Mouse (Mus musculus) embryo, embryonic 10 days (tissue): ENCODE measurements around the gene Elof1.

ENCODE experiments used
- DNase-seq: peaks from one replicate; pipeline ENCODE4 v3.0.0-alpha.2; 2015; ENCODE audit warnings: low spot score

The Elof1 gene

GRCm38 (mm10) chr9:22136765-22137547, 20.0 kb upstream of the Elof1 start:
- peak; percentile 78 for DNase-seq

DNA sequence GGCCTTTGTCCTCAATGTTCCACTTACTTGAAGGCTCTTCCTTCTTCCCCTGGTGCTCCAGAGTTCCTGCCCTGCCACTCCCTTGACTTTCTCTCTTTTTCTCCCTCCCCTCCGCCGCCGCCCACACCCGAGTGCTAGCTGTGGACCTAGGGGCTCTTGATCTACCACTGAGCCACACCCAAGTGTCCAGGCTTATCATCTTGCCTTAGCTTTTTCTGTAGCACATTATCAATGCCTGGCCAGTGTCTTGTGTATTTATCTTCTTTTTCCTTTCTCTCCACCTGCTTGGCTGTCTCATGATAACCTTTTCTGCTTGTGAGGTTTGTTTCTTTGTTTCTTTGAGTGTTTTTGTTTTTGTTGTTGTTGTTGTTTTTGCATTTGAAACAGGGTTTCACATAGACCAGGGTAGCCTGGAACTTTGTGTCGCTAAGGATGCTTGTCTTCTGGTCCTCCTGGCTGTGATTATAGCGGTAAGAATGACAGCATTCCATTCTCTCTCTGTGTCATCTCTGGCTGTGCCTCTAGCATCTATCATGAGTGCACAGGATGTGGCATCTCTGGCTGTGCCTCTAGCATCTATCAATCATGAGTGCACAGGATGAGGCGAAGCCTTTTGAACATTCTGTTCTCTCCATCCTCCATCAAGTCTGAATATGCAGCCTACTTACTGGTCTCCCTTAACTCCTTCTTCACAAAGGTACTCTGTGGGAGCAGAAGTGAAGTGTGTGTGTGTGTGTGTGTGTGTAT, 18.8 kb upstream of the Elof1 start, which contains the start of gene Acp5:
TSS of gene Acp5 (minus strand) at position 68 of the 747 bp plus-strand sequence.
- peak; percentile 16 for DNase-seq

DNA sequence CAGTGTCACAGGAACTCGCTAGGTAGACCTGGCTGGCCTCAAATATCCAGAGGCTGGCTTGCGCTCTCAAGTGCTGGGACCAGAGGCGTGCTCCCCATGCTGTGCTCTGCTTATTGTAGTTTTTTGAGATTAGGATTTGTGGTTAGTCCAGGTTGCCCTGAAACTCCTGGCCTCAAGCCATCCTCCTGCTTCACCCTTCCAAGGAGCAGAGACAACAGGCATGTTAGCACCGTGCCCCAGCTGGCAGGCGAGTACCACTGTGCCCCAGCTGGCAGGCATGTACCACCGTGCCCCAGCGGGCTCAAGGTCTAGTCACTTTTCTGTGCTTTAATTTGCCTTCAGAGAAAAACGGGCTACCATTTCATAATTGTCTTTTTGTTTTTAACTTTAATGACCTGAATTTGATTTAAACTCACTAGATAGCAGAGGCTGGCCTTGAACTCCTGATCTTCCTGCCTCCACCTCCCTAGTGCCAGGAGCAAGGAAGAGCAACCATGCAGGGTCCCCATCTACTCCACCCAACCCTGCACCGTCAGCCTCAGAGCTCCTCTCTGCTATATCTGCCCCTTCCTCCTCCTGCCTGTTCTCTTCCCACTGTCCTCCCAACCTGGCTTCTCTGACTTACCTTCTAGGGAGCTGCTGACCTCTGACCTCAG, 18.1 kb upstream of the Elof1 start:
- no peak for DNase-seq

- no peak for DNase-seq
These were observed 17.4 kb upstream of the Elof1 start for GRCm38 (mm10) chr9:22134246-22134890.

- no peak for DNase-seq
These were observed 15.2 kb upstream of the Elof1 start for GRCm38 (mm10) chr9:22132220-22132619.

DNA sequence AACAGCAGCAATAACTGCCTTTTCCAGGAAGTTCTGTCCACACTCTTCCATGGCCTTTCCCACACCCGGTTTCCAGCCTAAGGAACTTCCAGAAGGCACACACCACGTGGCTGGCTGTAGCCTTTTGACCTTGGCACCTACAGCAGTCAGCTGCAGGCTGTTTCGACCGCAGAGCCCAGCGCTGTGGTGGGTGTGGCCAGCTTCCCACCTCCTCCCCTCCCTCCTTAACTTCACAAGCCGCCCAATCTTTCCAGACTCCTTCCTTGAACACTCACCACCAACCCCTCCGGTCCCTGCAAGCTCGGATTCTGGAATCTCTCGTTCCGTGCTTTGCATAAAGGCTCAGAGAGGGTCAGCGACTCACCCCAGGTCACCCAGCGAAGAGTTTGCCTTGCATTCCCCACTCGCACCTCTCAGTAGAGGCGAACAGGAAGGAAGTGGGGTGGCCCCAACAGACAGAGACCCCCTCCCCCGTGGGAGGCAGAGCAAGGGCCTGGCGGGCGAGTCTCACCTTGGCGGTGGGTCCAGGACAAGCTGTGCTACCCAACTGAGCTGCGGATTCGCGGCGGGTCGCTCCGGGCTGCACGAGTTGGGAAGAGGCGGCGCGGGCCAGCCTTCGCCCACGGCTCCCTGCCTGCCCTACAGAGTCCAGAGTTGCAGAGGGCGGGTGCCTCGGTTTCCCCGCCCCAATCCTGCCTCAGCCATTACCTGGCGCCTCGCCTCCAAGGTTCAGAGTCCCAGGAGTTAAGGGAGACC, 14.4 kb upstream of the Elof1 start:
- DNase-seq = peak; percentile 73

DNA sequence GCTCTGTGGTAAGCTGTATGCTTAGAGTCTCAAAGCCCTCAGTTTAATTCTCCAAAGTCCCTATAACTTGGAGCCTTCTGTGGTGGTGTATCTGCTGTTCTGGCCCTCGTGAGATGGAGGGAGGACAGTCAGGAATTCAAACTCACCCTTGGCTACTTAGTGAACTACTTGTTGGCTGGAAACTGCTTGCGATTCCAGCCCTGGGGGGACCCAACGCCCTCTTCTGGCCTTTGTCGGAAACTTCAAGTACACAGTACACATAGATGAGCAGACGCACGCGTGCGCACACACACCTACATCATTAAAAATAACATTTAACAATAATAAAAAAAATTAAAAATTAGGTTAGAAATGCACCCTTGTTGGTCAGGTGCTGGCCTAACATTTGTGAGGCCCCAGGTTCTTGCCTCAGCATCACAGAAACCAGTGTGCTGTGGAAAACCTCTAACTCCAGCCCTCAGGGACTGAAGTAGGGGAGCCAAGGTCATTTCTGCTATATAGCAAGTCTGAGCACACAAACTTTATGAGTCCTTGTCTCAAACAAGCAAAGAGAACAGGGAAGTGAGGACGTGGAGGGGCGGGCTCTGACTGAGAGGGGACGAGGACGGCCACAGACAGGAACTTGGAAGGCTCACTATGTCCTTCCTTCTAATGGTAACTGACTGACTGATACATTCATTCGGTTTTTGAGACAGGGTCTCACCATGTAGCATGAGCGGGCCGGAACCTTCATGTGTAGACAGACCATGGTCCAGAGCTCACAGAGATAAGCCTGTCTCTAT, 8.5 kb upstream of the Elof1 start:
- no peak for DNase-seq

GRCm38 (mm10) chr9:22124169-22124568, 7.2 kb upstream of the Elof1 start:
- no peak for DNase-seq

- DNase-seq = no peak
These were observed 6.2 kb upstream of the Elof1 start for GRCm38 (mm10) chr9:22123069-22123609.

GRCm38 (mm10) chr9:22122005-22122404, 5.0 kb upstream of the Elof1 start:
- DNase-seq = no peak

DNA sequence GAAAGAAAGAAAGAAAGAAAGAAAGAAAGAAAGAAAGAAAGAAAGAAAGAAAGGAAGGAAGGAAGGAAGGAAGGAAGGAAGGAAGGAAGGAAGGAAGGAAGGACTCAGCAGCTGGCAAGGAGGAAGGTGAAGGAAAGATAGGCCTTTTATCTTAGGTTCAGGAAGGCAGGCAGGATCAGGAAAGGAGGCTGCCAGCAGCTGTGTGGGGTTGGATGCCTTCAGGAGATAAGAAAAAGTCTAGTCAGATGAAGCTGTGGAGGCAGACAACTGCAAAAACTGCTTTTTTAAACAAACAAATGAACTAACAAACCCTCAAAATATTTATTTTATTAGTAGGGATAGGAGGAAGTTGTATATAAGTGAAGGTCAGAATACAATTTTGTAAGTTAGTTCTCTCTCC, 4.6 kb upstream of the Elof1 start:
- no peak for DNase-seq

GRCm38 (mm10) chr9:22119543-22119942, 2.6 kb upstream of the Elof1 start:
- DNase-seq = no peak

- DNase-seq = peak; percentile 76
These were observed 933 bp upstream of the Elof1 start for GRCm38 (mm10) chr9:22117754-22118456.

GRCm38 (mm10) chr9:22116086-22116485, 886 bp downstream of the Elof1 start:
- DNase-seq = peak; percentile 38

GRCm38 (mm10) chr9:22115635-22116034, 1.3 kb downstream of the Elof1 start:
- DNase-seq = no peak

DNA sequence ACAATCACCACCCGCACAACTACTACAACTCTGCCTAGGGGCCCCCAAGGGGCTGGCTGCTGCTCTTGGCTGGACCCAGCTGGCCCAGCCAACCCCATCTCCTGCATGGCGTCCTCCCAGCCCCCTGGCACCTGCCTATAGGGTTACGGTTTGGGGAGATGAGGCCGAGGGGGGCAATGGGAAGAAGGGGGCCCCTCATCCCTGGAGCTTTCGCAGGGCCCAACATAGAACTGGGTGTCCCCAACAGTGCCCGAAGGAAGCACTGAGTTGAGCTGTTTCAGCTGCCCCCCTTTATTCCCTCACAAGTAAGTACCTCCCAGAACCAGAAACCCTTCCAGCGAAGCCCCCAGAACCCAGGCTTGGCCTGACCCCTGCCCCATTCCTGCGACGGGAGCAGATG, 8.8 kb downstream of the Elof1 start:
- DNase-seq = no peak

DNA sequence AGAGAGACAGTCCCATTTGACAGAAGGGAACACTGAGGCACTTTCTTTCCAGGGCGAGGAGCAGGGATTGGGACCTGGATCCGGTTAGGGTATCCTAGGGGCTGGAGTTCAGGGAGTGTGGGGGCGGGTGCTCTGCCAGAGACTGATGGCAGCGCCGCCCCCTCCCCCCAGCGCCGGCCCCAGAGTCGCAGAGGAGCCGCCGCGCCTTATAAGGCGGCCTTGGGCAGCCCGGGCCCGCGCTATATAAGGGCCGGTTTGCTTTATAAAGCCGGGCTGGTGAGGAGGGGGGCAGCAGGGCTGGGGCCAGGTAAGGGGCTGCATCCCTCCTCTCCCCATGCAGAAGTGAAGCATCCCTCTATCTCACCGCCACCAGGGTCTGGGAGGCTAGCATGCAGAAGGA, 17.1 kb downstream of the Elof1 start:
- no peak for DNase-seq

GRCm38 (mm10) chr9:22098993-22099696, 17.8 kb downstream of the Elof1 start, which contains the start of gene Cnn1:
Cnn1 (plus strand) TSS chr9:22099216.
- DNase-seq = peak; percentile 13

DNA sequence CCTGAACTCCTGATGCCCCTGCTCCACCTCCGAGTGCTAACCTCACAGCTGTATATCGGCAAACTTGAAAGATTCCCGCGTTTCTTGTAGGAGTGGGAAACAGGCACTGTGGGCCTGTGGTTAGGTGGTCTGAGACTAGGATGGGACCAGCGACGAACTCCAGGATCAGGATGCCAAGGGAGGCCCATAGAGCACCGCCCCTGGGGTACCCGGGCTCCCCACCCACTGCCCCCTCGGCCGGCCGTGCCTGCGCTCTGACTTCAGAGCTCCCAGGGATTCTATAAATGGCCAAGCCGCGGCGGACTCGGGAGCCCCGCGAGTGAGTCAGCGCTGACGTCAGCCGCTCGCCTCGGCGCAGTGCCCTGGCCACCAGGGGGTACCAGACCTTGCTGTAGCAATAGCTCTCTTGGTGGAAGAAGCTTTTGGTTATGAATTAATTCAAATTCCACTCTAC, 21.1 kb downstream of the Elof1 start:
- peak; percentile 90 for DNase-seq
